Mouse (Mus musculus) ES-E14 (cell line): ENCODE measurements around the gene Gpa33.

ENCODE experiments used
- HCFC1 ChIP-seq: IDR thresholded peaks from 2 replicates; pipeline ENCODE4 v1.6.1; 2012; ENCODE audit warnings: low read length, inconsistent platforms, borderline replicate concordance; ENCODE audit not compliant: insufficient read depth
- MAFK ChIP-seq: IDR thresholded peaks from 2 replicates; pipeline ENCODE4 v1.6.1; 2014; ENCODE audit warnings: mild to moderate bottlenecking, low read depth, low read length, inconsistent platforms; ENCODE audit not compliant: insufficient read depth
- ZNF384 ChIP-seq: IDR thresholded peaks from 2 replicates; pipeline ENCODE4 v1.6.1; 2012; ENCODE audit warnings: low read depth, low read length, inconsistent platforms

- TF ChIP-seq HCFC1: no peak
- no peak for TF ChIP-seq MAFK
- TF ChIP-seq ZNF384: no peak
Observed at GRCm38 (mm10) chr1:166146626-166147025, 16.6 kb downstream of the Gpa33 start.
